Mouse (Mus musculus) inflammation-experienced regulatory T-cells, adult 16 weeks (primary cell): Measurements from ENCODE around the gene Akt1. TPM values are rescaled to one million over a fixed set of nuclear protein-coding genes. Genes with fewer than 3 reads are reported as not detected.

ENCODE experiments used
- polyA plus RNA-seq: library from polyadenylated mRNA; unstranded; fragments of 100-300 nt; shearing (Covaris generic); gene quantifications from one replicate; pipeline ENCODE4 v1.2.1, GENCODE M21; 2017

The Akt1 gene
- 7.2 TPM for polyA plus RNA-seq

GRCm38 (mm10) chr12:112674132-112675011 lies at the start of gene Akt1:
Gene Akt1 (minus strand): TSS chr12:112674884.

GRCm38 (mm10) chr12:112720216-112720615 lies 45.5 kb upstream of the Akt1 start, which contains the start of gene Cep170b:
Gene Cep170b (plus strand): TSS chr12:112720455.

GRCm38 (mm10) chr12:112678555-112679026 lies 3.9 kb upstream of the Akt1 start, which contains the start of gene Zbtb42:
Gene Zbtb42 (plus strand): TSS chr12:112678828.

GRCm38 (mm10) chr12:112644180-112644854 lies 30.4 kb downstream of the Akt1 start, which contains the start of gene Siva1:
Gene Siva1 (plus strand): TSS chr12:112644679.

GRCm38 (mm10) chr12:112619686-112620353 lies 54.9 kb downstream of the Akt1 start, which contains the start of gene Adssl1:
Gene Adssl1 (plus strand): TSS chr12:112620045.

Other genes starting within 250 kb of the Akt1 start
- gene A530016L24Rik, start 185.4 kb downstream of the Akt1 start, polyA plus RNA-seq, result not detected
- gene Tmem179, start 158.1 kb downstream of the Akt1 start, polyA plus RNA-seq, result not detected
- gene Inf2, start 86.1 kb downstream of the Akt1 start, polyA plus RNA-seq, result 13.5 TPM
- 4.3 TPM for gene Adssl1, start 54.8 kb downstream of the Akt1 start, polyA plus RNA-seq
- 40.4 TPM for gene Siva1, start 30.2 kb downstream of the Akt1 start, polyA plus RNA-seq
- gene Zbtb42, start 3.9 kb upstream of the Akt1 start, polyA plus RNA-seq, result 2.2 TPM
- 2.9 TPM for gene Cep170b, start 45.6 kb upstream of the Akt1 start, polyA plus RNA-seq
- 4.9 TPM for gene Pld4, start 85.8 kb upstream of the Akt1 start, polyA plus RNA-seq
- gene Ahnak2, start 127.8 kb upstream of the Akt1 start, polyA plus RNA-seq, result not detected
- 0.40 TPM for gene Clba1, start 134.1 kb upstream of the Akt1 start, polyA plus RNA-seq
- 92.9 TPM for gene Cdca4, start 154.5 kb upstream of the Akt1 start, polyA plus RNA-seq
- gene Gpr132, start 193.3 kb upstream of the Akt1 start, polyA plus RNA-seq, result 32.8 TPM